Mouse (Mus musculus): ENCODE measurements around the gene Tollip. TPM values are rescaled to one million over a fixed set of nuclear protein-coding genes. Genes with fewer than 3 reads are reported as not detected.

Gene Tollip
- total and polyA plus RNA-seq, 2 experiments from 2014 or later: 30.8 to 60.0 TPM

GRCm38 (mm10) chr7:141947512-141947911 lies 29.2 kb upstream of the Tollip start:
- no peak for DNase-seq (ENCODE audit: low spot score)

GRCm38 (mm10) chr7:141945927-141946326 lies 27.6 kb upstream of the Tollip start:
- Histone ChIP-seq H3K4me3 (ENCODE audit: low read depth, low read length) (no peak overlapping the region), H3K4me2 (ENCODE audit: low read depth, low read length) (no peak overlapping the region), H3K9ac (replicated peaks; ENCODE audit: low read depth, low read length) (no peak overlapping the region), H3K9me3 (replicated peaks; ENCODE audit: control insufficient read depth, low read length) (no peaks in the 10 kb centered on the region), H3K27me3 (ENCODE audit: control insufficient read depth, insufficient read depth, low read length) (peaks cover 57% of the 10 kb centered on the region), H3K36me3 (replicated peaks; ENCODE audit: control insufficient read depth, insufficient read depth, low read length) (no peaks in the 10 kb centered on the region), H3K27ac (ENCODE audit: low read depth) (no peak overlapping the region), H3K4me1 (ENCODE audit: control insufficient read depth, insufficient read depth) (no peaks in the 10 kb centered on the region)
- DNase-seq (ENCODE audit: low spot score) (no peak), ATAC-seq (ENCODE audit: insufficient read depth, low read depth) (no peak)
- TF ChIP-seq EP300 (IDR thresholded peaks at IDR 0.05; ENCODE audit: low read depth): no peak
- 33% methylated on average over 7 of the region's 7 CpGs for WGBS

More at GRCm38 (mm10) chr7:141947512-141947911, 29.2 kb upstream of the Tollip start:
- H3K27me3 ChIP-seq (ENCODE audit: control insufficient read depth, insufficient read depth, low read length): peaks cover 70% of the 10 kb centered on the region
- no peak overlapping the region for H3K4me2 ChIP-seq (ENCODE audit: low read depth, low read length)
- H3K27ac ChIP-seq (ENCODE audit: low read depth): no peak overlapping the region
- TF ChIP-seq CTCF (IDR thresholded peaks at IDR 0.05; ENCODE audit: low read depth) (no peak), EP300 (IDR thresholded peaks at IDR 0.05; ENCODE audit: low read depth) (no peak)
- no peak for ATAC-seq (ENCODE audit: insufficient read depth, low read depth)
- no peaks in the 10 kb centered on the region for H3K36me3 ChIP-seq (replicated peaks; ENCODE audit: control insufficient read depth, insufficient read depth, low read length)
- no peak overlapping the region for H3K9ac ChIP-seq (replicated peaks; ENCODE audit: low read depth, low read length)
- H3K4me1 ChIP-seq (ENCODE audit: control insufficient read depth, insufficient read depth): no peaks in the 10 kb centered on the region
- H3K4me3 ChIP-seq (ENCODE audit: low read depth, low read length): no peak overlapping the region
- H3K9me3 ChIP-seq (replicated peaks; ENCODE audit: control insufficient read depth, low read length): no peaks in the 10 kb centered on the region; the same call in 1 of the 2 replicates

- H3K9ac ChIP-seq (replicated peaks; ENCODE audit: low read depth, low read length): no peak overlapping the region
- TF ChIP-seq CTCF (IDR thresholded peaks at IDR 0.05; ENCODE audit: low read depth) (no peak), EP300 (IDR thresholded peaks at IDR 0.05; ENCODE audit: low read depth) (no peak)
- no peak overlapping the region for H3K4me3 ChIP-seq (ENCODE audit: low read depth, low read length)
- WGBS: 63% methylated on average over 5 of the region's 5 CpGs
- ATAC-seq (ENCODE audit: insufficient read depth, low read depth) (no peak), DNase-seq (ENCODE audit: low spot score) (no peak)
- H3K27me3 ChIP-seq (ENCODE audit: control insufficient read depth, insufficient read depth, low read length): peaks cover 46% of the 10 kb centered on the region
- H3K4me1 ChIP-seq (ENCODE audit: control insufficient read depth, insufficient read depth): no peaks in the 10 kb centered on the region
- no peak overlapping the region for H3K27ac ChIP-seq (ENCODE audit: low read depth)
- no peaks in the 10 kb centered on the region for H3K36me3 ChIP-seq (replicated peaks; ENCODE audit: control insufficient read depth, insufficient read depth, low read length)
- no peaks in the 10 kb centered on the region for H3K9me3 ChIP-seq (replicated peaks; ENCODE audit: control insufficient read depth, low read length)
- no peak overlapping the region for H3K4me2 ChIP-seq (ENCODE audit: low read depth, low read length)
These were observed 25.1 kb upstream of the Tollip start for GRCm38 (mm10) chr7:141943444-141943843.

DNA sequence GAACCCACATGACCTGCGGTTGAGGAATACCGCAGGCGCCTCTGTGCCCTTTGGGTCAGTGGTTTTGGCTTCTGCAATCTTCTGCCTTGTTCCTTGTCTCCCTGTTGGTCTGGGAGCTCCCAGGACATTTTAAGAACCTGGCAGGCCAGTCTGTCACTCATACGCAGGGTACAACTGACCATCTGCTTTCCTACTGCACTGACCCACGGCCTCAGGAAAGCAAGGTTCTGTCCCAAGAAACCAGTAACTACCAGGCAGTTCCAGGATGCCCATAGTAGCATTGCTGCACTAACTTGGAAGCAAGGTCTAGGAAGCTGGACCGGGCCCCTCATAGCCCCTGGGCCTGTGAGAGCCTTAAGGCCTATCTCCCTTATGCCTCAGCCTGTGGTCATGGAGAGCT lies 16.6 kb upstream of the Tollip start:
- H3K27me3 ChIP-seq (ENCODE audit: control insufficient read depth, insufficient read depth, low read length): 0 out of 2 replicates have a peak, but pooled peaks cover 15% of the 10 kb centered on the region
- TF ChIP-seq CTCF (IDR thresholded peaks at IDR 0.05; ENCODE audit: low read depth): no peak
- no peak for TF ChIP-seq EP300 (IDR thresholded peaks at IDR 0.05; ENCODE audit: low read depth)

DNA sequence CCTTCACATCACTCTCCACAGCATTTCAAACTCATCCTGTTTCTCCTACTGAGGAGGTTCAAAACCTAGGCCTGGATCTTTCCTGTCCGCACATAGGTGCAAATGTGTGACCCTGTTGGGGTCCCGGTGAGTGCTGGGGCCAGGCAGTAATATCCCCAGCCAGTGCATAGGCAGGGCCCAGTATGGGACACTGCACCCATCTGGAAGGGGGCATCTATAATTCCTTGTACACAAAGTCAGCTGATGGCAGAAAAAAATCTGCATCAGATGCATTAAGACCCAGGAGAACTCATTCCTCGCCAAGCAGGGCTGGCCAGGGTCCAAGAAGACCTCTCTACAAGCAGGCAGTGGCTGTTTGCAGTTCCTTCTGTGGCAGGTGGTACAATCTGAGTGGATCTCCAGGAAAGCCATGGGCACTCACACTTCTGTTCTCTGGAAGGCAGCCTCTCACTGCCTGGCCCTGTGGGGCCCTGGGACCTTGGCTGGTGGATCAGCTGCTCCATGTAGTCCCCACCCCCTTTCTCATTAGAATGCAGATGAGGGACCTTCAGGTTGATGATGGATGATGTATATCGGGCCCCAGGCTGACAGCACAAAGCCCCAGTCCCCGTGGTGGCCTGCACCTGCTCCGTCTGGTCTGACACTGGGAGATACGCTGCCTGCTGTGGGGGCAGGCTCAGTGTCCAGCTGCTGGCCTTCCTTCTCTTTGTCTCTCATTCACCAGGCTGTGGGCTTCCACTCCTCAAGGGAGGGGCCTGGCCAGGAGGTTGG lies 16.0 kb upstream of the Tollip start:
- 53% methylated on average over 7 of the region's 7 CpGs for WGBS

More for the DNA sequence above, 16.6 kb upstream of the Tollip start:
- ATAC-seq (ENCODE audit: insufficient read depth, low read depth) (no peak), DNase-seq (ENCODE audit: low spot score) (no peak)
- Histone ChIP-seq H3K4me3 (ENCODE audit: low read depth, low read length) (no peak overlapping the region), H3K36me3 (replicated peaks; ENCODE audit: control insufficient read depth, insufficient read depth, low read length) (no peaks in the 10 kb centered on the region), H3K9me3 (replicated peaks; ENCODE audit: control insufficient read depth, low read length) (no peaks in the 10 kb centered on the region), H3K4me1 (ENCODE audit: control insufficient read depth, insufficient read depth) (no peaks in the 10 kb centered on the region), H3K27ac (ENCODE audit: low read depth) (no peak overlapping the region), H3K4me2 (ENCODE audit: low read depth, low read length) (no peak overlapping the region), H3K9ac (replicated peaks; ENCODE audit: low read depth, low read length) (no peak overlapping the region)
- WGBS: 80% methylated on average over 6 of the region's 6 CpGs

More for the DNA sequence above, 16.0 kb upstream of the Tollip start:
- DNase-seq (ENCODE audit: low spot score) (no peak), ATAC-seq (ENCODE audit: insufficient read depth, low read depth) (no peak)
- no peak overlapping the region for H3K27ac ChIP-seq (ENCODE audit: low read depth)
- H3K27me3 ChIP-seq (ENCODE audit: control insufficient read depth, insufficient read depth, low read length): 0 out of 2 replicates have a peak, but pooled peaks cover 10% of the 10 kb centered on the region
- H3K4me1 ChIP-seq (ENCODE audit: control insufficient read depth, insufficient read depth): no peaks in the 10 kb centered on the region
- H3K4me2 ChIP-seq (ENCODE audit: low read depth, low read length): no peak overlapping the region
- no peak overlapping the region for H3K9ac ChIP-seq (replicated peaks; ENCODE audit: low read depth, low read length)
- H3K4me3 ChIP-seq (ENCODE audit: low read depth, low read length): no peak overlapping the region
- H3K36me3 ChIP-seq (replicated peaks; ENCODE audit: control insufficient read depth, insufficient read depth, low read length): no peaks in the 10 kb centered on the region
- no peak for TF ChIP-seq EP300 (IDR thresholded peaks at IDR 0.05; ENCODE audit: low read depth)
- no peak for TF ChIP-seq CTCF (IDR thresholded peaks at IDR 0.05; ENCODE audit: low read depth)
- no peaks in the 10 kb centered on the region for H3K9me3 ChIP-seq (replicated peaks; ENCODE audit: control insufficient read depth, low read length)

Data from heart, postnatal 0 days (tissue).